In the genomic region with DNA sequence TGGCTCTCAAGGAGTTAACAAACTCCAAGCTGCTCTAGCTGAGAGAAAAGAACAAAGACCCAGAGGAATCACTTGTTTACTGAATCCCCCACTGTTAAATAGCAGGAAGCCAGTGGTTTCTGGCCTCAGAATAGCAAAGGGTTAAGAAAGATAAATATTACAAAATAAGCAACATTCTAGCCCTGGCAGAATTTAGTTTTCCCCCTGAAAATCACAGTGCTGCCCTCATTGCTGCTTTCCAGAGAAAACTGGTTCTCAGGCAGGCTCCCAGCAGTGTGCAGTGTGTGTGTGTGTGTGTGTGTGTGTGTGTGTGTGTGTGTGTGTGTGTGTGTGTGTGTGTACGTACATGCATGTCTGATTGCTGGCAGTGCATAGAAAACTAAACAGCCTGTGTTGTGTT, we compare ENCODE assay signal across 12 mouse cellular contexts. TPM values are rescaled to one million over a fixed set of nuclear protein-coding genes. Genes with fewer than 3 reads are reported as not detected.
DNase-seq lines count a peak whose midpoint lies in the region; ATAC-seq lines count a peak whose summit lies in the region.
"Had no signal": no experiment of that assay in that cellular context is flagged by ENCODE, and none has a peak within 500 bp of the region (broad histone marks: within the 10 kb centered on the region; RNA-seq: fewer than 3 reads in every experiment).

No protein-coding gene starts in this region.

- no peak overlapping the region for H3K4me3 ChIP-seq in forebrain, embryonic 13.5 days
- no peak overlapping the region for H3K4me3 ChIP-seq in forebrain, embryonic 11.5 days (ENCODE audit: low read depth, low read length)
- no peak overlapping the region for H3K4me3 ChIP-seq in liver, embryonic 11.5 days (ENCODE audit: low read depth, low read length)
- H3K4me3 ChIP-seq in embryonic facial prominence, embryonic 14.5 days (ENCODE audit: low read depth, low read length), result no peak overlapping the region
- H3K4me3 ChIP-seq in liver, embryonic 15.5 days (replicated peaks), result no peak overlapping the region

- H3K4me2 ChIP-seq in forebrain, embryonic 13.5 days, result no peak overlapping the region
- no peak overlapping the region for H3K4me2 ChIP-seq in forebrain, embryonic 11.5 days (ENCODE audit: low read depth, low read length, severe bottlenecking)
- H3K4me2 ChIP-seq in liver, embryonic 11.5 days, result no peak overlapping the region; the same call in 1 of the 2 replicates
- no peak overlapping the region; the same call in 1 of the 2 replicates for H3K4me2 ChIP-seq in embryonic facial prominence, embryonic 14.5 days (ENCODE audit: low read depth, low read length)
- H3K4me2 ChIP-seq in liver, embryonic 15.5 days, result no peak overlapping the region

- WGBS in forebrain, embryonic 13.5 days, result 78% methylated on average over 1 of the region's 1 CpGs
- WGBS in forebrain, embryonic 11.5 days, result 83% methylated on average over 1 of the region's 1 CpGs
- 58% methylated on average over 1 of the region's 1 CpGs for WGBS in liver, embryonic 11.5 days
- 70% methylated on average over 1 of the region's 1 CpGs for WGBS in embryonic facial prominence, embryonic 14.5 days
- WGBS in liver, embryonic 15.5 days (ENCODE audit: insufficient replicate concordance), result 77% methylated on average over 1 of the region's 1 CpGs

- H3K27ac ChIP-seq in forebrain, embryonic 13.5 days, result no peak overlapping the region
- no peak overlapping the region for H3K27ac ChIP-seq in forebrain, embryonic 11.5 days (ENCODE audit: low read depth, low read length)
- H3K27ac ChIP-seq in liver, embryonic 11.5 days (ENCODE audit: low read depth, low read length), result peak overlapping the region; percentile 71
- H3K27ac ChIP-seq in embryonic facial prominence, embryonic 14.5 days (replicated peaks; ENCODE audit: low read depth, low read length), result peak overlapping the region; percentile 70
- H3K27ac ChIP-seq in liver, embryonic 15.5 days (replicated peaks), result no peak overlapping the region

- 0 out of 2 replicates have a peak, but pooled peaks have one; percentile 38 for ATAC-seq in forebrain, embryonic 13.5 days
- no peak for ATAC-seq in forebrain, embryonic 11.5 days (replicated peaks; ENCODE audit: low FRiP score)
- peak; percentile 34; the same call in 1 of the 2 replicates for ATAC-seq in liver, embryonic 11.5 days (replicated peaks; ENCODE audit: low FRiP score)
- peak; percentile 54; the same call in 1 of the 2 replicates for ATAC-seq in embryonic facial prominence, embryonic 14.5 days (ENCODE audit: low read depth)
- 0 out of 2 replicates have a peak, but pooled peaks have one; percentile 31 for ATAC-seq in liver, embryonic 15.5 days (ENCODE audit: insufficient read depth)
- ATAC-seq: activated CD4-positive, CD25-positive, alpha-beta regulatory T cell, adult 4 months; inflammation-experienced regulatory T-cells, adult 6 months had no signal

- H3K27me3 ChIP-seq in forebrain, embryonic 13.5 days, result no peaks in the 10 kb centered on the region
- no peaks in the 10 kb centered on the region for H3K27me3 ChIP-seq in forebrain, embryonic 11.5 days (ENCODE audit: control insufficient read depth, insufficient read depth, low read length)
- H3K27me3 ChIP-seq in liver, embryonic 11.5 days (replicated peaks; ENCODE audit: control insufficient read depth, insufficient read depth, low read length), result no peaks in the 10 kb centered on the region
- no peaks in the 10 kb centered on the region for H3K27me3 ChIP-seq in embryonic facial prominence, embryonic 14.5 days (replicated peaks; ENCODE audit: control insufficient read depth, insufficient read depth, low read length)
- no peaks in the 10 kb centered on the region for H3K27me3 ChIP-seq in liver, embryonic 15.5 days

- H3K9me3 ChIP-seq in forebrain, embryonic 13.5 days (replicated peaks), result no peaks in the 10 kb centered on the region
- H3K9me3 ChIP-seq in forebrain, embryonic 11.5 days (ENCODE audit: control insufficient read depth, low read length), result no peaks in the 10 kb centered on the region
- no peaks in the 10 kb centered on the region for H3K9me3 ChIP-seq in liver, embryonic 11.5 days (ENCODE audit: control insufficient read depth, low read length)
- H3K9me3 ChIP-seq in embryonic facial prominence, embryonic 14.5 days (ENCODE audit: control insufficient read depth, low read length), result no peaks in the 10 kb centered on the region
- no peaks in the 10 kb centered on the region for H3K9me3 ChIP-seq in liver, embryonic 15.5 days (replicated peaks)

- DNase-seq in forebrain, embryonic 11.5 days (ENCODE audit: low spot score), result no peak
- no peak for DNase-seq in liver, embryonic 11.5 days (ENCODE audit: low spot score)
- DNase-seq in liver, result no peak
- DNase-seq in embryonic facial prominence, embryonic 14.5 days (ENCODE audit: low spot score), result peak; percentile 39
- DNase-seq in cerebellum, adult 18-20 months, result no peak
- DNase-seq in yolk sac, embryonic 10.5 days (ENCODE audit: low spot score), result no peak
- DNase-seq: cerebellum, postnatal 10 days; thymus, adult 2 months had no signal

- H3K4me1 ChIP-seq in forebrain, embryonic 13.5 days, result no peaks in the 10 kb centered on the region
- H3K4me1 ChIP-seq in forebrain, embryonic 11.5 days (replicated peaks; ENCODE audit: control insufficient read depth, insufficient read depth, low read length), result no peaks in the 10 kb centered on the region
- no peaks in the 10 kb centered on the region for H3K4me1 ChIP-seq in liver, embryonic 11.5 days (replicated peaks; ENCODE audit: control insufficient read depth, insufficient read depth, low read length)
- no peaks in the 10 kb centered on the region for H3K4me1 ChIP-seq in embryonic facial prominence, embryonic 14.5 days (ENCODE audit: control insufficient read depth, insufficient read depth, low read length)
- H3K4me1 ChIP-seq in liver, embryonic 15.5 days (replicated peaks), result no peaks in the 10 kb centered on the region

- H3K9ac ChIP-seq in forebrain, embryonic 13.5 days, result no peak overlapping the region
- H3K9ac ChIP-seq in forebrain, embryonic 11.5 days (ENCODE audit: low read length), result no peak overlapping the region
- no peak overlapping the region for H3K9ac ChIP-seq in liver, embryonic 11.5 days (ENCODE audit: low read depth, low read length)
- H3K9ac ChIP-seq in embryonic facial prominence, embryonic 14.5 days (ENCODE audit: low read depth, low read length), result no peak overlapping the region
- H3K9ac ChIP-seq in liver, embryonic 15.5 days, result no peak overlapping the region

- H3K36me3 ChIP-seq in forebrain, embryonic 13.5 days (ENCODE audit: poor library complexity, severe bottlenecking), result peaks cover 75% of the 10 kb centered on the region
- H3K36me3 ChIP-seq in forebrain, embryonic 11.5 days (ENCODE audit: control insufficient read depth, insufficient read depth, low read length), result peaks cover 4% of the 10 kb centered on the region; the same call in 1 of the 2 replicates
- H3K36me3 ChIP-seq in liver, embryonic 11.5 days (ENCODE audit: control insufficient read depth, insufficient read depth, low read length), result peaks cover 30% of the 10 kb centered on the region
- H3K36me3 ChIP-seq in embryonic facial prominence, embryonic 14.5 days (ENCODE audit: control insufficient read depth, insufficient read depth, low read length), result peaks cover 74% of the 10 kb centered on the region
- H3K36me3 ChIP-seq in liver, embryonic 15.5 days (replicated peaks), result peaks cover 82% of the 10 kb centered on the region

RNA-seq across cellular contexts. Expression of a gene that starts 51.8 kb away (rescaled TPM):
- polyA plus RNA-seq in forebrain, embryonic 13.5 days (2015; fragmentation: Nextera tagmentation; extraction: Ambion mirVana), result 82.1 and 83.3 TPM in 2 replicates
- polyA plus RNA-seq in forebrain, embryonic 11.5 days (2014; fragmentation: Nextera tagmentation; extraction: Ambion mirVana), result 67.7 and 69.2 TPM in 2 replicates
- 41.3 and 45.0 TPM in 2 replicates for polyA plus RNA-seq in liver, embryonic 11.5 days (2014; fragmentation: Nextera tagmentation; extraction: Ambion mirVana)
- 54.3 and 58.1 TPM in 2 replicates for polyA plus RNA-seq in embryonic facial prominence, embryonic 14.5 days (2014; fragmentation: Nextera tagmentation; extraction: Ambion mirVana)
- polyA plus RNA-seq in liver, embryonic 15.5 days (2015; fragmentation: Nextera tagmentation; extraction: Ambion mirVana), result 33.7 and 33.8 TPM in 2 replicates

Comparison
In these comparisons a context has a peak if more than half of its experiments do, and no peak if none do; other contexts are left out.
1. H3K27ac ChIP-seq: peak in liver, embryonic 11.5 days (single experiment) and embryonic facial prominence, embryonic 14.5 days (single experiment); none in forebrain, embryonic 13.5 days (single experiment), forebrain, embryonic 11.5 days (single experiment) and liver, embryonic 15.5 days (single experiment).